Mouse (Mus musculus): ENCODE measurements around the gene Smok3a.
"Not testable (repeated sequence)": the region's sequence is repeated elsewhere in the genome, so short reads cannot be mapped to it uniquely, and the experiment has no call there.

Smok3a gene

GRCm38 (mm10) chr5:138020961-138021479 lies at the start of gene Smok3a, which contains the start of gene Smok3b:
Gene Smok3a, plus strand, starts transcription at chr5:138021261.
Gene Smok3b, plus strand, starts transcription at chr5:138021429.
- DNase-seq (ENCODE audit: low spot score): not testable (repeated sequence)

GRCm38 (mm10) chr5:137973161-137973560 lies 47.9 kb upstream of the Smok3a start:
- DNase-seq (ENCODE audit: low spot score): no peak

- DNase-seq (ENCODE audit: low spot score): no peak
Measured at GRCm38 (mm10) chr5:137973738-137974137, 47.3 kb upstream of the Smok3a start.

GRCm38 (mm10) chr5:137974724-137975123 lies 46.3 kb upstream of the Smok3a start:
- DNase-seq (ENCODE audit: low spot score): no peak

- DNase-seq (ENCODE audit: low spot score): no peak
Measured at GRCm38 (mm10) chr5:137975434-137975833, 45.6 kb upstream of the Smok3a start.

GRCm38 (mm10) chr5:137977291-137977690 lies 43.8 kb upstream of the Smok3a start:
- no peak for DNase-seq (ENCODE audit: low spot score)

- DNase-seq (ENCODE audit: low spot score): no peak
Measured at GRCm38 (mm10) chr5:137979081-137979480, 42.0 kb upstream of the Smok3a start.

GRCm38 (mm10) chr5:137981300-137981699 lies 39.8 kb upstream of the Smok3a start, which contains the start of gene Azgp1:
Gene Azgp1, plus strand, starts transcription at chr5:137981520.
- no peak for DNase-seq (ENCODE audit: low spot score)

GRCm38 (mm10) chr5:137986351-137986750 lies 34.7 kb upstream of the Smok3a start:
- DNase-seq (ENCODE audit: low spot score): no peak

- DNase-seq (ENCODE audit: low spot score): no peak
Measured at GRCm38 (mm10) chr5:138009437-138009836, 11.6 kb upstream of the Smok3a start.

- DNase-seq (ENCODE audit: low spot score): no peak
Measured at GRCm38 (mm10) chr5:138012382-138012781, 8.7 kb upstream of the Smok3a start.

- DNase-seq (ENCODE audit: low spot score): no peak
Measured at GRCm38 (mm10) chr5:138016530-138016929, 4.5 kb upstream of the Smok3a start.

- DNase-seq (ENCODE audit: low spot score): no peak
Measured at GRCm38 (mm10) chr5:138016997-138017396, 4.1 kb upstream of the Smok3a start.

GRCm38 (mm10) chr5:138019577-138019976 lies 1.5 kb upstream of the Smok3a start:
- not testable (repeated sequence) for DNase-seq (ENCODE audit: low spot score)

- DNase-seq (ENCODE audit: low spot score): not testable (repeated sequence)
Measured at GRCm38 (mm10) chr5:138052894-138053293, 31.8 kb downstream of the Smok3a start, which contains the start of gene Smok3c. Gene Smok3c, plus strand, starts transcription at chr5:138053194.

GRCm38 (mm10) chr5:138073803-138074202 lies 52.7 kb downstream of the Smok3a start:
- no peak for DNase-seq (ENCODE audit: low spot score)

GRCm38 (mm10) chr5:138075684-138076083 lies 54.6 kb downstream of the Smok3a start:
- no peak for DNase-seq (ENCODE audit: low spot score)

GRCm38 (mm10) chr5:138076148-138076547 lies 55.1 kb downstream of the Smok3a start:
- no peak for DNase-seq (ENCODE audit: low spot score)

- no peak for DNase-seq (ENCODE audit: low spot score)
Measured at GRCm38 (mm10) chr5:138080456-138080855, 59.4 kb downstream of the Smok3a start.

- no peak for DNase-seq (ENCODE audit: low spot score)
Measured at GRCm38 (mm10) chr5:138081446-138081845, 60.4 kb downstream of the Smok3a start.

GRCm38 (mm10) chr5:138083318-138083900 lies 62.3 kb downstream of the Smok3a start:
- DNase-seq (ENCODE audit: low spot score): no peak

GRCm38 (mm10) chr5:138083936-138084335 lies 62.9 kb downstream of the Smok3a start:
- DNase-seq (ENCODE audit: low spot score): no peak

Measured in c-Kit-positive CD71-positive TER-119-positive erythroid progenitor cells, embryonic 14.5 days (primary cell).